Mouse (Mus musculus): ENCODE measurements at regions not wholly inside any gene's neighbourhood (a gene's known extent, or its start where the extent isn't known, plus 50 kb on each side); places are given as distances from the start of the nearest gene placed in this dataset.

- DNase-seq (ENCODE audit: low spot score in 2 of 2) = no peak
Observed at GRCm38 (mm10) chr3:19067141-19067757, 561.2 kb downstream of the 1700064H15Rik start.
